Mouse (Mus musculus): ENCODE data around the gene Dsn1.
A peak's percentile ranks its signal among the peaks of the same experiment; 100 is the strongest.

Gene Dsn1

GRCm38 (mm10) chr2:157027106-157028008 lies 20.4 kb upstream of the Dsn1 start:
- no peak for DNase-seq (ENCODE audit: low spot score)

GRCm38 (mm10) chr2:157021156-157021555 lies 14.2 kb upstream of the Dsn1 start:
- no peak for DNase-seq (ENCODE audit: low spot score)

- DNase-seq (ENCODE audit: low spot score), result no peak
Measured at GRCm38 (mm10) chr2:157019228-157019627, 12.3 kb upstream of the Dsn1 start.

GRCm38 (mm10) chr2:157016529-157017270 lies 9.7 kb upstream of the Dsn1 start:
- DNase-seq (ENCODE audit: low spot score), result no peak

- no peak for DNase-seq (ENCODE audit: low spot score)
Measured at GRCm38 (mm10) chr2:157012341-157012740, 5.4 kb upstream of the Dsn1 start.

GRCm38 (mm10) chr2:157010634-157011310 lies 3.8 kb upstream of the Dsn1 start:
- DNase-seq (ENCODE audit: low spot score), result no peak

GRCm38 (mm10) chr2:157010121-157010520 lies 3.2 kb upstream of the Dsn1 start:
- DNase-seq (ENCODE audit: low spot score), result no peak

- DNase-seq (ENCODE audit: low spot score), result no peak
Measured at GRCm38 (mm10) chr2:157008509-157008908, 1.6 kb upstream of the Dsn1 start.

- DNase-seq (ENCODE audit: low spot score), result no peak
Measured at GRCm38 (mm10) chr2:157007234-157007596, 261 bp upstream of the Dsn1 start.

- DNase-seq (ENCODE audit: low spot score), result no peak
Measured at GRCm38 (mm10) chr2:157002321-157002720, 4.6 kb downstream of the Dsn1 start.

GRCm38 (mm10) chr2:156998263-156998662 lies 8.7 kb downstream of the Dsn1 start:
- no peak for DNase-seq (ENCODE audit: low spot score)

GRCm38 (mm10) chr2:156996576-156996975 lies 10.4 kb downstream of the Dsn1 start:
- DNase-seq (ENCODE audit: low spot score), result no peak

- DNase-seq (ENCODE audit: low spot score), result peak; percentile 96
Measured at GRCm38 (mm10) chr2:156991470-156992319, 15.3 kb downstream of the Dsn1 start, which contains the start of gene Ndrg3. Gene Ndrg3 (minus strand): TSS chr2:156992056.

GRCm38 (mm10) chr2:156990727-156991431 lies 16.1 kb downstream of the Dsn1 start:
- no peak for DNase-seq (ENCODE audit: low spot score)

GRCm38 (mm10) chr2:156987316-156987715 lies 19.6 kb downstream of the Dsn1 start:
- DNase-seq (ENCODE audit: low spot score), result no peak

GRCm38 (mm10) chr2:156982864-156983263 lies 24.1 kb downstream of the Dsn1 start:
- no peak for DNase-seq (ENCODE audit: low spot score)

GRCm38 (mm10) chr2:156981291-156981690 lies 25.7 kb downstream of the Dsn1 start:
- no peak for DNase-seq (ENCODE audit: low spot score)

GRCm38 (mm10) chr2:156980059-156980458 lies 26.9 kb downstream of the Dsn1 start:
- DNase-seq (ENCODE audit: low spot score), result no peak

- no peak for DNase-seq (ENCODE audit: low spot score)
Measured at GRCm38 (mm10) chr2:156976711-156977110, 30.2 kb downstream of the Dsn1 start.

- no peak for DNase-seq (ENCODE audit: low spot score)
Measured at GRCm38 (mm10) chr2:156974967-156975366, 32.0 kb downstream of the Dsn1 start.

Data from left cerebral cortex, adult 11 months (tissue).